Mouse (Mus musculus) heart, postnatal 4 days (tissue): ENCODE measurements around the gene Msx3. TPM values are rescaled to one million over a fixed set of nuclear protein-coding genes. Genes with fewer than 3 reads are reported as not detected.

Source experiments
- DNase-seq: peaks from one replicate; pipeline ENCODE4 v3.0.0; 2021
- total RNA-seq, 2 experiments: library from RNA; stranded (reverse); gene quantifications; 2 replicates each; pipeline ENCODE4 v1.2.3; 2021

The Msx3 gene
- not detected for total RNA-seq

- no peak for DNase-seq
These were observed at the start of gene Msx3 for GRCm38 (mm10) chr7:140048361-140049114. TSS of gene Msx3 (minus strand) at chr7:140049089.

GRCm38 (mm10) chr7:140098466-140098865 is 49.6 kb upstream of the Msx3 start:
- DNase-seq = no peak

GRCm38 (mm10) chr7:140096055-140096454 is 47.2 kb upstream of the Msx3 start:
- no peak for DNase-seq

- no peak for DNase-seq
These were observed 46.7 kb upstream of the Msx3 start for GRCm38 (mm10) chr7:140095556-140095955.

GRCm38 (mm10) chr7:140094954-140095353 is 46.1 kb upstream of the Msx3 start:
- no peak for DNase-seq

GRCm38 (mm10) chr7:140092924-140093528 is 44.1 kb upstream of the Msx3 start, which contains the start of gene Prap1:
TSS of gene Prap1 (plus strand) at chr7:140093395.
- no peak for DNase-seq

GRCm38 (mm10) chr7:140090601-140091000 is 41.7 kb upstream of the Msx3 start:
- no peak for DNase-seq

- peak; percentile 44 for DNase-seq
These were observed 33.4 kb upstream of the Msx3 start, which contains the start of gene Caly for GRCm38 (mm10) chr7:140082242-140082678. TSS of gene Caly (minus strand) at chr7:140082548.

GRCm38 (mm10) chr7:140081408-140082241 is 32.7 kb upstream of the Msx3 start:
- no peak for DNase-seq

GRCm38 (mm10) chr7:140080503-140081156 is 31.7 kb upstream of the Msx3 start:
- peak; percentile 78 for DNase-seq

GRCm38 (mm10) chr7:140078711-140079110 is 29.8 kb upstream of the Msx3 start:
- DNase-seq = peak; percentile 72

GRCm38 (mm10) chr7:140077698-140078097 is 28.8 kb upstream of the Msx3 start:
- no peak for DNase-seq

- no peak for DNase-seq
These were observed 21.3 kb upstream of the Msx3 start for GRCm38 (mm10) chr7:140070042-140070711.

GRCm38 (mm10) chr7:140067397-140067796 is 18.5 kb upstream of the Msx3 start:
- DNase-seq = no peak

- DNase-seq = peak; percentile 73
These were observed 14.2 kb upstream of the Msx3 start for GRCm38 (mm10) chr7:140063092-140063491.

- peak; percentile 43 for DNase-seq
These were observed 13.4 kb upstream of the Msx3 start for GRCm38 (mm10) chr7:140062307-140062706.

- no peak for DNase-seq
These were observed 12.9 kb upstream of the Msx3 start for GRCm38 (mm10) chr7:140061832-140062130.

GRCm38 (mm10) chr7:140060936-140061831 is 12.3 kb upstream of the Msx3 start:
- DNase-seq = no peak

GRCm38 (mm10) chr7:140059601-140060000 is 10.7 kb upstream of the Msx3 start:
- no peak for DNase-seq

- DNase-seq = no peak
These were observed 9.6 kb upstream of the Msx3 start for GRCm38 (mm10) chr7:140058528-140058927.
